Mouse (Mus musculus): ENCODE measurements at regions not wholly inside any gene's neighbourhood (a gene's known extent, or its start where the extent isn't known, plus 50 kb on each side); places are given as distances from the start of the nearest gene placed in this dataset.

GRCm38 (mm10) chr3:157377531-157377930 lies 156.4 kb upstream of the Zranb2 start:
- TF ChIP-seq CTCF (IDR thresholded peaks at IDR 0.05) (no peak), POLR2A (IDR thresholded peaks at IDR 0.05; ENCODE audit: insufficient read depth, low read depth, low read length) (no peak)

Measured in heart, adult 2 months (tissue).